Mouse (Mus musculus) right cerebral cortex, postnatal 14 days (tissue): ENCODE results near the gene Gm21627.
"Not testable (repeated sequence)": the region's sequence is repeated elsewhere in the genome, so short reads cannot be mapped to it uniquely, and the experiment has no call there.

Source experiments
- DNase-seq: peaks from one replicate; pipeline ENCODE4 v3.0.0; 2022

Gene Gm21627

DNA sequence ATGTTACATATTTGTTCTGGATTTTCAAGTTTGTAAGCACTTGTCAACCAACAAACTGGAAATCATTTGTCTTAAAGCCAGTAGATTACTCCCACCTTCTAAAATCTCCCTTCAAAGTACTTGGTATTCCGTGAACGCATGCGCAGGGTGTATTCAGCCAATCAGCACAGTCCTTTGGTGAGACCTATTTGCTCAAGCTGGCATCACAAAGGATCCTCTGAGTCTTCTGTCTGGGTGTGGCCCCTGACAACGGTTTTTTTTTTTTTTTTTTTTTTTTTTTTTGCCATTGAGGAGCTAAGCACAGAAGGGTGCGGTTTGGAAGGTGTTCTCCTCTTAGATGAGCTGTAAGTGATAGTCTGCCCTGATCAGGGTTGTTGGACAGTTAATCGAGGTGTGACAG, at the start of gene Gm21627:
Gene Gm21627, plus strand, starts transcription at position 301 of the 400 bp plus-strand sequence.
- DNase-seq: not testable (repeated sequence)
